Mouse (Mus musculus) thymus, adult 2 months (tissue): ENCODE measurements at regions not wholly inside any gene's neighbourhood (a gene's known extent, or its start where the extent isn't known, plus 50 kb on each side); places are given as distances from the start of the nearest gene placed in this dataset.

Experiments
- CTCF ChIP-seq: fragments of 200-500 bp; IDR thresholded peaks from 2 replicates; pipeline ENCODE4 v1.5.1; 2012; ENCODE audit warnings: mild to moderate bottlenecking, control low read depth, low read length, moderate library complexity, borderline replicate concordance; ENCODE audit not compliant: control insufficient read depth, poor library complexity, insufficient read depth; ENCODE audit errors: extremely low read depth
- POLR2A ChIP-seq: fragments of 200-500 bp; IDR thresholded peaks from 2 replicates; pipeline ENCODE4 v1.6.1; 2012; ENCODE audit warnings: mild to moderate bottlenecking, low read length, control low read depth, moderate library complexity; ENCODE audit not compliant: control insufficient read depth, poor library complexity, insufficient read depth; ENCODE audit errors: extremely low read depth

GRCm38 (mm10) chr19:15366951-15367350 lies 580.2 kb downstream of the Psat1 start:
- TF ChIP-seq POLR2A: no peak
- TF ChIP-seq CTCF: no peak
